Mouse (Mus musculus) small intestine, adult 2 months (tissue): ENCODE data around the gene Paf1.

ENCODE experiments used
- CTCF ChIP-seq: fragments of 200-500 bp; IDR thresholded peaks from 2 replicates; pipeline ENCODE4 v1.5.1; 2012; ENCODE audit warnings: low read depth, mild to moderate bottlenecking, control low read depth, inconsistent platforms, low read length, moderate library complexity, mixed read lengths; ENCODE audit not compliant: insufficient replicate concordance, insufficient read length; ENCODE audit errors: extremely low read depth
- POLR2A ChIP-seq: fragments of 200-500 bp; IDR thresholded peaks from 2 replicates; pipeline ENCODE4 v1.6.1; 2012; ENCODE audit warnings: low read depth, mild to moderate bottlenecking, control low read depth, inconsistent platforms, low read length, moderate library complexity

DNA sequence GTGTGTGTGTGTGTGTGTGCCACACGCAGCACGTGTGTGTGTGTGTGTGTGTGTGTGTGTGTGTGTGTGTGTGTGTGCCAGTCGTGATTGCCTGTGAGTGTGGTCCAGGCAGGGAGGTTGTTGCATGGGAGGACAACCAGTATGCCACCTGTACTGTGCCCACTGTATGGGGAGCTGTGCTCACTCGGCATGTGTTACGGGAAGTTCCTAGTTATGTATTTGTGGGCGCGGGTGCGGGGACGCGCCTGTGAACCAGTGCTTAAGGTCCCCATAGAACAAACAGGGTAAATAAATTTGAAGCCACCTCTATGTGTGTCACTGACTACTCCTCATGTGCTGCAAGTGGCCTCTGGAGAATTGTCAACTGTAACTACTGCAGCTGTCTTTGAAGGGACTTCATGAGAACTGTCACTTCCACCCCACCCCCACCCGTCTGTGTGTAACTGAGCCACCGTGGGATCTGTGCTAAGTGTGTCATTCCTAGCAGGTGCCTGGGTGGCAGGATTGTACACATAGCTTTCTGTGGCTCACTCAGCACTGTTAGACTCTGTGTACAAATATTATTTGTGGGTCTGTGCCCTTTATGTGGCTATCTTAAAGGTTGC lies 10.3 kb upstream of the Paf1 start:
- TF ChIP-seq CTCF, result no peak
- no peak for TF ChIP-seq POLR2A
